Mouse (Mus musculus) bone marrow, adult 2 months (tissue): ENCODE measurements around the gene Ddx59.

Experiments
- CTCF ChIP-seq: fragments of 200-500 bp; IDR thresholded peaks from 2 replicates; pipeline ENCODE4 v1.5.1; 2011; ENCODE audit warnings: low read length, control low read depth; ENCODE audit not compliant: control insufficient read depth, insufficient read depth
- POLR2A ChIP-seq: fragments of 200-500 bp; IDR thresholded peaks from 2 replicates; pipeline ENCODE4 v1.6.1; 2011; ENCODE audit warnings: low read depth, mild to moderate bottlenecking, control low read depth, low read length, borderline replicate concordance; ENCODE audit not compliant: control insufficient read depth

GRCm38 (mm10) chr1:136380161-136380560 is 34.9 kb upstream of the Ddx59 start:
- no peak for TF ChIP-seq CTCF
- TF ChIP-seq POLR2A, result no peak
